Mouse (Mus musculus) cerebellum, postnatal 10 days (tissue): ENCODE measurements around the gene Wdr66.
A peak's percentile ranks its signal among the peaks of the same experiment; 100 is the strongest.

Experiments used
- DNase-seq, 2 experiments: peaks; one replicate each; pipeline ENCODE4 v3.0.0; 2021; ENCODE audit warnings: mixed read lengths in 2 of 2

The Wdr66 gene

DNA sequence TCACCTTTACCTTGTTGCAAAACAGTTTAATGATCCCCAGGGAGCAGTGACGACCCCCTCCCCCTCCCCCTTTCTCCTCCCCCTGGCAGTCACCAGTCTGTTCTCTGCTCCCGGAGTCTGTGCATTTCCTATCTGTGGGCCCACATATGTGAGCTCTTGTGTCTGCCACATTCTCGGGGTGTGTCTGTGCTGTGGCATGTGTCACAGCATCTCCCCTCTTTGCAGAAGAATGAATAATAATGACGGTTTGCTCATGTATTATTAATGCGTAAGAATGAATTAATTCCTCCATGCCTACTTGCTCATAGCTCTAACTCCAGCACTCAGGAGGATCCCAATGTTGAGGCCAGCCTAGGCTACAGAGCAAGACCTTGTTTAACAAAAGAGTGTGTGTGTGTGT, 21.0 kb downstream of the Wdr66 start:
- no peak for DNase-seq

DNA sequence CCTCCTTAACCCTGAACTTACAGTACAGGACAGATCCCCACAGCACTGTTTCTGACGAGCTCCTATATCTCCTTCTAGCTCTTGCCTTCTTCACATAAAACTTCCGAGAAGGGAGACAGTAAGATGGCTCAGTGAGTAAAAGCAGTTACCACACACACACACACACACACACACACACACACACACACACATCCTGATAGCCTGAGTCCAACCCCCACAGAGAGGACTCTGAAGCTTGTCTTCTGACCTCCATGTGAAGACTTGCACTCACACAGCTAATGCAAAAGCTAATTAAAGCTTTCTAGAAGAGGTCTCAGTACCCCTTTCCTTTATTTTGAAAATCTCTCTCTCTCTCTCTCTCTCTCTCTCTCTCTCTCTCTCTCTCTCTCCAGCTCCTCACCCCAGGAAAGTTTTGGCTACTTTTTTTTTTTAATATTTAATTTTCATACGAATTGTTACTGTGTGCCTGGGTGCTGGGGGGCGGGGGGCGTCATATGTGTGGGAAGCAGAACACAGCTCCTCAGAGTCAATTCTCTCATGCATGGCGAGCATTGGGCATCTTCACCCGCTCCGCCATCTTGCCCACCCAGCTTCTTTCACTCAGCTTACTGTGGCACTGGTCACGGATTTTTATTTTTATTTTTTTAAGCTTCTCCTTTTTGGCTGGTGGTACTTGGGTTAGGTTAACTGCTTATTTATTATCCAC, 24.9 kb downstream of the Wdr66 start:
- DNase-seq, result peak; percentile 54 to 59

- DNase-seq, result peak; percentile 71 to 77
Measured at GRCm38 (mm10) chr5:123277342-123277701, 25.4 kb downstream of the Wdr66 start.

DNA sequence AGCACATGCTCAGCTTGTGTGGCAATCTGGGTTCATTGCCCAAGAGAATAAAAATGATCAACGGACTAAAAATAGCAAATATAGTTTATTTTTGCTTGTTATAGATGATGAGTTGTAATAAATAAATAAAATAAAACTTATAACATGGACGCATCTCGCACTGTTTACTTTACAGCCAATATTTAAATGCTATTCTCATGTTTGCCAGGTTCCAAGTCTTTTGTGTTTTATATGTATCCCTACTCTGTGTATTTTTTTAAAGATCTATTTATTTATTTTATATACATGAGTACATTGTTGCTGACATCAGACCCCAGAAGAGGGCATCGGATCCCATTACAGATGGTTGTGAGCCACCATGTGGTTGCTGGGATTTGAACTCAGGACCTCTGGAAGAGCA, 25.8 kb downstream of the Wdr66 start:
- no peak for DNase-seq

- DNase-seq, result no peak
Measured at GRCm38 (mm10) chr5:123279248-123279647, 27.3 kb downstream of the Wdr66 start.

DNA sequence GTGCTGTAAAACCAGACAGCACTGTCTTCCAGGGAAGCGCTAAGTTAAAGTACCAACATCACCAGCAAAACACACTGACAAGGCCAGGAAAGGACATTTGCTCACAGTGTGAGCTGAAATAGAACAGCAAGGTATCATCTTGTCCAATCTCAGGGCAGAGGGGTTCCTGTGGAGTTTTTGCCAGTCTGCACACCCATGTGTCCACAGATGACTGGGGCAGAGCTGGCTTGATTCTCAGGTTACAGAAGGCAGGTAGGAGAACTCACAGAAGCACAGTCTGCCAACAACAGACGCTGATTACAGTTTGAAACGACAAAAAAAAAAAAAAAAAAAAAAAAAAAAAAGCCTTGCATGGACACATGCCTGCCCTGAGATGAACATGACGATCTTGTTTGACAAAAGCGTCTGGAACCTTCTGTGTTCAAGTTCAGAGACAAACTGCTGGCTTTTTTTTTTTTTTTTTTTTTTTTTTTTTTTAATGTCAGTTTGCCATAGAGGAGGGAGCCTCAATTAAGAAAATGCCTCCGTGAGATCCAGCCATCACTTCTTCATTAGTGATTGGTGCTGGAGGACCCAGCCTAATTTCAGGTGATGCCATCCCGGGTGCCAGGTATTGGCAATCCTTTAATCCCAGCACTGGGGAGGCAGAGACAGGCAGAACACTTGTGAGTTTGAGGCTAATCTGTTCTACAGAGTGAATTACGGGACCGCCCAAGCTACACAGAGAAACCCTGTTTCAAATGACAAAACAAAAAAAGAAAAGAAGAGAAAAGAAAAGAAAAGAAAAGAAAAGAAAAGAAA, 29.6 kb downstream of the Wdr66 start:
- DNase-seq, result peak; percentile 83 to 87

DNA sequence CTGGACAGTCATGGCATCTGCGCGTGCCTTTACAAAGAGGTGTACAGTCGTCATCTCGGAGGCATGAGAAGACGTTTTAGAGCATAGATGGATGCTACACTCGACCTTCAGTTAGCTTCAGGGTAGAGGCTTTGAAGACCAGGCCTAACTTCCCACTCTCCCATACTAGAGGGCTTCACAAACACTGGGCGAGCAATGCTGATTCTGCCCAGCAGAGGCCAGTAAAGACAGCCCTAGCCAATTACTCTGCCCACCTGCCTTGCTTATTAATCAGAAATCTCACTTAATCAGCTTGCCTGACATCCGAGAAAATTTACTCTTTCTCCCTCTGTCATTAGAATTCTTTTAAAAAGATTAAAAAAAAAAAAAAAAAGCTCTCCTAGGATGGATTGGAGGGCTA, 33.3 kb downstream of the Wdr66 start:
- peak; percentile 87 for DNase-seq

GRCm38 (mm10) chr5:123288079-123288478, 36.2 kb downstream of the Wdr66 start:
- peak; percentile 47 to 55 for DNase-seq

- no peak for DNase-seq
Measured at GRCm38 (mm10) chr5:123294653-123295052, 42.8 kb downstream of the Wdr66 start.

DNA sequence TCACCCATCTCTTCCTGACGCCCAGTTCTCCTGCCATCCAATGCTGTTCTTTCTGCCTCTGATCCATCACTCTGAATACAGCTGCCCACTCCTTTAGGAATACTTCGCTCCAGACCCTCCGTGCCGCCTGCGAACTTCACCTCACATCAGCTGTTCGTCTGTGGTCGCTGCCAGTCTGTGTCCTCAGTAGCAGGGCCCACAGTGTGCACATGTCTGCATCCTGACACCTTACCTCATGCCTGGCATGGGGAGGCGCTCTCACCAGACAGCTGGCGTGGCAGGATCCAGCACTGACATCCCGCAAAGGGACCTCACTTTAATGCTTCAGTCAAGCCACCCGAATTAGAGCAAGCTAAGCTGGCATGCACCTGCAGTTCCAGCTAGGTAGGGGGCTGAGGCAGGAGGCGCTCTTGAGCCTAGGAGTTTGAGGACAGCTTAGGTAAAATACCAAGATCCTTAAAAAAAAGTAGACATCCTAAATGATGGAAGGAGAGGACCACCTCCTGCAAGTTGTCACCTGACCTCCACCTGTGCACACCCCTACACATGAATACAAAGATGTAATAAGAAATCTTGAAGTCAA, 44.4 kb downstream of the Wdr66 start:
- peak; percentile 46 to 52 for DNase-seq

- no peak for DNase-seq
Measured at GRCm38 (mm10) chr5:123296972-123297754, 45.3 kb downstream of the Wdr66 start.

GRCm38 (mm10) chr5:123297830-123298229, 45.9 kb downstream of the Wdr66 start:
- peak in 1 of 2 experiments; percentile 20 for DNase-seq

- DNase-seq, result peak; percentile 36 to 52
Measured at GRCm38 (mm10) chr5:123298526-123298925, 46.6 kb downstream of the Wdr66 start.

DNA sequence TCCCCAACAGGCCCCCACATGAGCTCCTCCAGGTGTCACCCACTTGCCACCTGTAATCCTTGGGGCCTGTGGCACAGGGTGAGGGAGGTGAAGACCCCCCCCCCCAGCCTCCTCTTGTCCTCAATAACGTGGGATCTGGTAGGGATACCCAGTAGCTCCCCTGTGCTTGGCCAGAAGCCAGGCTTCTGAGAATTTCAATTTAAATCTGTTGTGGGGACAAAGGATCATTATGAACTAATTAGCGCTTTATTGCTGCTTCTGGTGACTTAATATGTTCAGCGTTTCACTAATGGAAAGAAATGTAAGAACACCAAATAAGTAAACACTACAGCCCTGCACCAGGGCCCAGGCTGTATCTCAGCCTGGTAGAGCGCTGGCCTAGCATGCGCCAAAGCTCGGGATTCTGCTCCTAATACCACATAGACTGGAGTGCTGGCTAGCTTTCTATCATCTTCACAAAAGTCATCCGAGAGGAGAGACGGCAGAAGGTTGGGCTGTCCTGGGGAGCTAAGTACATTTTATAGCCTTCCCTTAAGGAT, 48.7 kb downstream of the Wdr66 start:
- peak; percentile 44 to 52 for DNase-seq

DNA sequence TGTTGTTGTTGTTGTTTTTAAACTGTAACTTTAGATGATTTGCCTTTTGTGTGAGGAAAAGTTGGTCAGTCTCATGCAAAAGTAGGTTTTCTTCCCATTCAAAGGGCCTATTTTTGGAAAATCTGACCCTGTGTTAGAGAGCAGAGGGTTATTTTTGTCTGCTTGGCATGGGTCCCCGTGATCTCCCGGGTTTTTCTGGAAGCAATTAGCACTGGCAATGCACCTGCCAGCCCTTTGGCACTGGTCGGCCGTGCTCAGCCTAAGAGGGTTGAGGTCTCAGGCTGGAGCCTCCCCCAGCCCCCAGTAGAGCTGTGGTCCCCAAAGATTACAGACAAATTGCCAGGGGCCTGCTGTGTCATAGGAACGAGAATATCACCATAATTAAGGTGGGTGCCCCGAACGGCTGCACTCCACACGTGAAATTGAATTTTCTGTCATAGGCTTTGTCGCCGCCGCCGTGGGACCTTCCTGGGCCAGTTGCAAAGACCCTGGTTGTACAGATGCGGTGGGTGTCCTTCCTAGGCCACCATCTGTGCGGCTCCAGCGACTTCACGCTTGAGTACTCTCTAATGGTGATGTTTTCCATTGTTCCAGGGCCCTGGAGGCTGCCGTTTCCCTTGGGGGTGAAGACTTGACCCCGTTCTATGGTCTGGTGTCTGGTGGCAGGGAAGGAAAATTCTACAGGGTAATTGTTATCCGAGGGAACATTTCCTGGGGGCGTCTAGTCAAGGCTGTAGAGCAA, 50.0 kb downstream of the Wdr66 start:
- DNase-seq, result peak; percentile 88 to 89

DNA sequence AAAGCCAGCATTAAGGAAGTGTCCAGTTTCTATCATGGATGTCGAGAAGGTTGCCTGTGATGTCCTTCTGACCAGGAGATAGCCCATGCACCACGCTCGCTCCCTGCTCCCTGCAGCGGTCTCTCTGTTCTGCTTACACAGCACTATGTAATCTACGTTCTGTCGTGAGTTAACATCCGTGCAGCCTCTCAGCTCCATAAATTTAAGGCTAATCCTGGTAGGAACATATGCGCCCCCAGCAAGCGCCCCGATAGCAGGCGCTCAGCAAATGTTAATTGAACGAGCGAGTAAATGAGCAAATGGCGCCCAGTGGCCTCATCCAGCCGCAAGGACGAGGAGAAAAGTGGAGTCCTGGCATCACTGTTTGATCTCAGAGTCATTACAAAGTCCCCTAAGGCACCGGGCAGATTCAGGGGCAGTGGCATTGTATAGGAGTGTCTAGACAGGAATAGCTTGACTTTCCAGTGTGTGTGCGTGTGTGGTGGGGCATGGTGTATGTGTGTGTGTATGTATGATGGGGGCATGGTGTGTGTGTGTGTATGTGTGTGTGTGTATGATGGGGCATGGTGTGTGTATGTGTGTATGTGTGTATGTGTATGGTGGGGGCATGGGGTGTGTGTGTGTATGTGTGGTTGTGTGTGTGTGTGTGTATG, 55.9 kb downstream of the Wdr66 start:
- no peak for DNase-seq

- DNase-seq, result no peak
Measured at GRCm38 (mm10) chr5:123309816-123310215, 57.9 kb downstream of the Wdr66 start.

- peak; percentile 51 to 64 for DNase-seq
Measured at GRCm38 (mm10) chr5:123310221-123310620, 58.3 kb downstream of the Wdr66 start.

DNA sequence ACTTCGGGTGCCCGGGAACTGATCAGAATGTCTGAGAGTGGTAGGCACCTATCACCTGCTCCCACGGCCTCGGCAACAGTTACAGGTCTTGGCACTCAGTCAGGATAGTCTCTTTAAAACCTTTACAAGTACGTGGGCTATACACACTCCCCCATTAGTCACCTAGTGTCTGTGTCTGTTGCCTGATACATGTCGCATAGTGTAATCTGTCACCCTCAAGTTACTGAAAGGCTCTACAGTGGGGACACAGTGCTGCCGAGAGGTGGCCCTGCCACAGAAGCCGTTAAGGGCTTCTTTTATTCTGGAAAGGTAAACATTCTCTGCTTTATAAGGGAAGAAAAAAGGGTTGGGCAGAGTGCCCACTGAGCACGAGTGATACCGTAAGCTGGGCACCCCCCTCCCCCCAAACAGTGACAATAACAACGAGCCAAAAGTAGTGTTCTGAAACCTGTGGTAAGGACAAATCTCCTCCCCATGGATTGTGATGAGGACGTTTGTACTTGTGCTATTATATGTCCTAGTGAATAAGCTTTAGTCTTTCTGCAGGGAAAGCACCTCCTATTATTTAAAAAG, 61.2 kb downstream of the Wdr66 start:
- no peak for DNase-seq

DNA sequence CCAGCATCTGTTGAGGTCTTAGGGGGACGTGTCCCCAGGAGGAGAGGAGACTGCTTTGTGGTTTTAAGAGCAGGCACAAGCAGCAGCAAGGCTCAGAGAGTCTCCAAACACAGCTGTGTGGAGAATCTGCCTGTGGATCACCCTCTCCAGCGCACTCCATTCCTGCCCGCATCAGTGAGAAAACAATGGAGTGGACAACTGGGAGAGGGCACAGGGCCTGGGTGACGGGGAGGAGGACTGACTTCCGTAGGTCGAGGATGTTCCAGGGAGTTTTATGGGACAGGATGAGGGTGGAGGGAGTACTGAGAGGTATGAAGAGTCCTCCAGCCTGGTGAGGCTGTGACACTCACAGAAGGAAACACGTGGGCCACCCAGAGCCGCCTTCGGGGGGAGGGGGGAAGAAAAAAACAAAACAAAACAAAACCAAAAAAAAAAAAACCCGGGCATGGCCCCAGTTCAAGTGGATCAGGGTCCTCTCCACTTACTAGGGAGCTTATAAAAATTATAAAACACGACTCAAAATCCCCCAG, 62.0 kb downstream of the Wdr66 start:
- DNase-seq, result no peak
